Mouse (Mus musculus): ENCODE measurements around the gene Ube2l3. TPM values are rescaled to one million over a fixed set of nuclear protein-coding genes. Genes with fewer than 3 reads are reported as not detected.
A peak's percentile ranks its signal among the peaks of the same experiment; 100 is the strongest.

The Ube2l3 gene
- polyA plus RNA-seq, 1 experiment from 2014 or later = 358 TPM

- Histone ChIP-seq H3K4me1 (peaks cover 18% of the 10 kb centered on the region), H3K36me3 (no peaks in the 10 kb centered on the region), H3K27ac (0 out of 2 replicates have a peak overlapping the region, but pooled peaks have one; percentile 57), H3K4me3 (peak overlapping the region; percentile 78), H3K4me2 (replicated peaks) (peak overlapping the region; percentile 94), H3K27me3 (no peaks in the 10 kb centered on the region), H3K9me3 (no peaks in the 10 kb centered on the region), H3K9ac (peak overlapping the region; percentile 54)
- no peak for ATAC-seq (ENCODE audit: insufficient number of reproducible peaks, insufficient read depth, low FRiP score, low TSS enrichment)
- 44% methylated on average over 7 of the region's 7 CpGs for WGBS
Measured at GRCm38 (mm10) chr16:17132906-17133200, 69.6 kb downstream of the Ube2l3 start.

- peak within 1 kb of the TSS; percentile 78 for H3K4me3 ChIP-seq
- peak within 1 kb of the TSS; percentile 94 for H3K4me2 ChIP-seq (replicated peaks)
- no peaks in the 10 kb centered on the region for H3K36me3 ChIP-seq
- peaks cover 18% of the 10 kb centered on the region for H3K4me1 ChIP-seq
- H3K27ac ChIP-seq = peak within 1 kb of the TSS; percentile 77
- peak within 1 kb of the TSS; percentile 61 for H3K9ac ChIP-seq
- H3K9me3 ChIP-seq = no peaks in the 10 kb centered on the region
- whole genome bisulfite sequencing = under 1% methylated on average over 47 of the region's 47 CpGs
- H3K27me3 ChIP-seq = no peaks in the 10 kb centered on the region
- ATAC-seq (ENCODE audit: insufficient number of reproducible peaks, insufficient read depth, low FRiP score, low TSS enrichment) = peak; percentile 98
Measured at GRCm38 (mm10) chr16:17132089-17132905, 70.2 kb downstream of the Ube2l3 start, which contains the start of gene Sdf2l1. Gene Sdf2l1, minus strand, starts transcription at chr16:17132383.

- H3K9me3 ChIP-seq = no peaks in the 10 kb centered on the region
- peak overlapping the region; percentile 61 for H3K9ac ChIP-seq
- H3K4me1 ChIP-seq = peaks cover 18% of the 10 kb centered on the region
- peak; percentile 83 for ATAC-seq (ENCODE audit: insufficient number of reproducible peaks, insufficient read depth, low FRiP score, low TSS enrichment)
- H3K27me3 ChIP-seq = no peaks in the 10 kb centered on the region
- peak overlapping the region; percentile 77; the same call in 1 of the 2 replicates for H3K27ac ChIP-seq
- peak overlapping the region; percentile 94 for H3K4me2 ChIP-seq (replicated peaks)
- peak overlapping the region; percentile 78 for H3K4me3 ChIP-seq
- no peaks in the 10 kb centered on the region for H3K36me3 ChIP-seq
- WGBS = 4% methylated on average over 43 of the region's 43 CpGs
Measured at GRCm38 (mm10) chr16:17131191-17132088, 71.0 kb downstream of the Ube2l3 start.

- 91% methylated on average over 1 of the region's 1 CpGs for WGBS
- no peaks in the 10 kb centered on the region for H3K27me3 ChIP-seq
- H3K9ac ChIP-seq = no peak overlapping the region
- no peak overlapping the region for H3K4me3 ChIP-seq
- H3K4me2 ChIP-seq (replicated peaks) = no peak overlapping the region
- H3K9me3 ChIP-seq = no peaks in the 10 kb centered on the region
- H3K36me3 ChIP-seq = peaks cover 6% of the 10 kb centered on the region
- no peak for ATAC-seq (ENCODE audit: insufficient number of reproducible peaks, insufficient read depth, low FRiP score, low TSS enrichment)
- H3K4me1 ChIP-seq = peaks cover 30% of the 10 kb centered on the region
- no peak overlapping the region for H3K27ac ChIP-seq
Measured at GRCm38 (mm10) chr16:17127292-17127691, 75.2 kb downstream of the Ube2l3 start.

- no peaks in the 10 kb centered on the region for H3K9me3 ChIP-seq
- under 1% methylated on average over 25 of the region's 25 CpGs for WGBS
- no peaks in the 10 kb centered on the region for H3K27me3 ChIP-seq
- H3K27ac ChIP-seq = peak within 1 kb of the TSS; percentile 78
- peak within 1 kb of the TSS; percentile 78 for H3K4me2 ChIP-seq (replicated peaks)
- peak within 1 kb of the TSS; percentile 70 for H3K9ac ChIP-seq
- peaks cover 26% of the 10 kb centered on the region for H3K4me1 ChIP-seq
- H3K36me3 ChIP-seq = peaks cover 29% of the 10 kb centered on the region
- ATAC-seq (ENCODE audit: insufficient number of reproducible peaks, insufficient read depth, low FRiP score, low TSS enrichment) = peak; percentile 90
- H3K4me3 ChIP-seq = peak within 1 kb of the TSS; percentile 58
Measured at GRCm38 (mm10) chr16:17124871-17125520, 77.5 kb downstream of the Ube2l3 start, which contains the start of gene 2610318N02Rik. Gene 2610318N02Rik, minus strand, starts transcription at chr16:17125167.

- H3K4me1 ChIP-seq = peaks cover 26% of the 10 kb centered on the region
- ATAC-seq (ENCODE audit: insufficient number of reproducible peaks, insufficient read depth, low FRiP score, low TSS enrichment) = peak; percentile 37; the same call in 1 of the 2 replicates
- 2% methylated on average over 22 of the region's 22 CpGs for WGBS
Measured at GRCm38 (mm10) chr16:17124119-17124870, 78.2 kb downstream of the Ube2l3 start.

GRCm38 (mm10) chr16:17121569-17121968, 80.9 kb downstream of the Ube2l3 start:
- H3K4me3 ChIP-seq = no peak overlapping the region
- no peak overlapping the region for H3K4me2 ChIP-seq (replicated peaks)
- no peaks in the 10 kb centered on the region for H3K27me3 ChIP-seq
- H3K4me1 ChIP-seq = peaks cover 26% of the 10 kb centered on the region
- no peaks in the 10 kb centered on the region for H3K9me3 ChIP-seq
- 66% methylated on average over 14 of the region's 14 CpGs for WGBS
- H3K9ac ChIP-seq = no peak overlapping the region
- peaks cover 50% of the 10 kb centered on the region for H3K36me3 ChIP-seq
- no peak overlapping the region for H3K27ac ChIP-seq
- ATAC-seq (ENCODE audit: insufficient number of reproducible peaks, insufficient read depth, low FRiP score, low TSS enrichment) = no peak

More at GRCm38 (mm10) chr16:17124119-17124870, 78.2 kb downstream of the Ube2l3 start:
- Histone ChIP-seq H3K9me3 (no peaks in the 10 kb centered on the region), H3K4me2 (replicated peaks) (peak overlapping the region; percentile 78), H3K36me3 (peaks cover 32% of the 10 kb centered on the region), H3K27me3 (no peaks in the 10 kb centered on the region), H3K4me3 (peak overlapping the region; percentile 58), H3K27ac (peak overlapping the region; percentile 74), H3K9ac (peak overlapping the region; percentile 70)

GRCm38 (mm10) chr16:17117309-17117799, 85.1 kb downstream of the Ube2l3 start:
- Histone ChIP-seq H3K4me1 (peaks cover 8% of the 10 kb centered on the region; the same call in 1 of the 2 replicates), H3K36me3 (peaks cover 69% of the 10 kb centered on the region), H3K27me3 (no peaks in the 10 kb centered on the region), H3K4me2 (replicated peaks) (no peak overlapping the region), H3K9me3 (no peaks in the 10 kb centered on the region), H3K4me3 (no peak overlapping the region), H3K9ac (no peak overlapping the region), H3K27ac (no peak overlapping the region)
- 86% methylated on average over 5 of the region's 5 CpGs for WGBS
- ATAC-seq (ENCODE audit: insufficient number of reproducible peaks, insufficient read depth, low FRiP score, low TSS enrichment) = no peak

GRCm38 (mm10) chr16:17110771-17111743, 91.4 kb downstream of the Ube2l3 start, which contains the start of gene Ppil2:
Gene Ppil2, minus strand, starts transcription at chr16:17111257.
- peak; percentile 78 for ATAC-seq (ENCODE audit: insufficient number of reproducible peaks, insufficient read depth, low FRiP score, low TSS enrichment)
- WGBS = 10% methylated on average over 38 of the region's 38 CpGs
- H3K27ac ChIP-seq = peak within 1 kb of the TSS; percentile 61; the same call in 1 of the 2 replicates
- peak within 1 kb of the TSS; percentile 87 for H3K4me3 ChIP-seq
- H3K27me3 ChIP-seq = no peaks in the 10 kb centered on the region
- H3K4me2 ChIP-seq (replicated peaks) = peak within 1 kb of the TSS; percentile 74
- H3K4me1 ChIP-seq = peaks cover 9% of the 10 kb centered on the region
- H3K9ac ChIP-seq = peak within 1 kb of the TSS; percentile 64
- H3K9me3 ChIP-seq = no peaks in the 10 kb centered on the region
- H3K36me3 ChIP-seq = peaks cover 42% of the 10 kb centered on the region

- H3K27me3 ChIP-seq = no peaks in the 10 kb centered on the region
- H3K4me1 ChIP-seq = peaks cover 9% of the 10 kb centered on the region
- H3K4me2 ChIP-seq (replicated peaks) = no peak overlapping the region
- H3K9ac ChIP-seq = no peak overlapping the region
- 91% methylated on average over 4 of the region's 4 CpGs for WGBS
- no peaks in the 10 kb centered on the region for H3K9me3 ChIP-seq
- peaks cover 75% of the 10 kb centered on the region for H3K36me3 ChIP-seq
- no peak for ATAC-seq (ENCODE audit: insufficient number of reproducible peaks, insufficient read depth, low FRiP score, low TSS enrichment)
- H3K4me3 ChIP-seq = no peak overlapping the region
- H3K27ac ChIP-seq = no peak overlapping the region
Measured at GRCm38 (mm10) chr16:17104600-17104999, 97.8 kb downstream of the Ube2l3 start.

All from embryonic facial prominence, embryonic 12.5 days (tissue).